Mouse (Mus musculus) small intestine, adult 2 months (tissue): ENCODE results near the gene Rnf216. TPM values are rescaled to one million over a fixed set of nuclear protein-coding genes. Genes with fewer than 3 reads are reported as not detected.

Experiments used
- H3K27ac ChIP-seq: fragments of 200-500 bp; 2 replicates; pipeline ENCODE4 v1.5.1; 2012; ENCODE audit warnings: low read depth, low read length, control low read depth, inconsistent platforms; ENCODE audit not compliant: insufficient read depth
- H3K27me3 ChIP-seq: fragments of 200-500 bp; 2 replicates; pipeline ENCODE4 v1.6.1; 2012; ENCODE audit warnings: mild to moderate bottlenecking, moderate library complexity, low read length, inconsistent platforms; ENCODE audit not compliant: control insufficient read depth, insufficient read depth
- H3K36me3 ChIP-seq: fragments of 200-500 bp; 2 replicates; pipeline ENCODE4 v1.6.1; 2012; ENCODE audit warnings: mild to moderate bottlenecking, low read length, control low read depth, inconsistent platforms; ENCODE audit not compliant: control insufficient read depth, insufficient read depth
- H3K4me1 ChIP-seq: fragments of 200-500 bp; 2 replicates; pipeline ENCODE4 v1.6.1; 2012; ENCODE audit warnings: low read length, inconsistent platforms, mixed read lengths; ENCODE audit not compliant: control insufficient read depth, insufficient read depth, insufficient read length
- H3K4me3 ChIP-seq: fragments of 200-500 bp; 2 replicates; pipeline ENCODE4 v1.5.1; 2012; ENCODE audit warnings: low read depth, mild to moderate bottlenecking, control low read depth, inconsistent platforms, low read length, moderate library complexity
- CTCF ChIP-seq: fragments of 200-500 bp; IDR thresholded peaks from 2 replicates; pipeline ENCODE4 v1.5.1; 2012; ENCODE audit warnings: low read depth, mild to moderate bottlenecking, control low read depth, inconsistent platforms, low read length, moderate library complexity, mixed read lengths; ENCODE audit not compliant: insufficient replicate concordance, insufficient read length; ENCODE audit errors: extremely low read depth
- POLR2A ChIP-seq: fragments of 200-500 bp; IDR thresholded peaks from 2 replicates; pipeline ENCODE4 v1.6.1; 2012; ENCODE audit warnings: low read depth, mild to moderate bottlenecking, control low read depth, inconsistent platforms, low read length, moderate library complexity
- WGBS: fragments of 180-500 bp; shearing (Covaris S2); methylation state at CpG from one replicate; pipeline ENCODE4 v1.1.7; 2018; 5-methylcytosine and 5-hydroxymethylcytosine counted together
- polyA plus RNA-seq: library from polyadenylated mRNA; depleted of rRNA; stranded (reverse); fragments of >200 nt; gene quantifications from 2 replicates; pipeline ENCODE4 v1.2.3, GENCODE M21; 2012

The Rnf216 gene
- polyA plus RNA-seq, 1 experiment, result 24.3 TPM

- H3K4me3 ChIP-seq, result no peak overlapping the region
- no peaks in the 10 kb centered on the region; the same call in 1 of the 2 replicates for H3K36me3 ChIP-seq
- 96% methylated on average over 1 of the region's 1 CpGs for WGBS
- H3K27me3 ChIP-seq, result no peaks in the 10 kb centered on the region
- no peak overlapping the region for H3K27ac ChIP-seq
- TF ChIP-seq CTCF (no peak), POLR2A (no peak)
- no peaks in the 10 kb centered on the region for H3K4me1 ChIP-seq
Measured at GRCm38 (mm10) chr5:143036052-143036451, 76.7 kb downstream of the Rnf216 start.

- H3K4me1 ChIP-seq, result no peaks in the 10 kb centered on the region
- 89% methylated on average over 4 of the region's 4 CpGs for WGBS
- H3K4me3 ChIP-seq, result no peak overlapping the region
- no peaks in the 10 kb centered on the region; the same call in 1 of the 2 replicates for H3K36me3 ChIP-seq
- no peak for TF ChIP-seq CTCF
- TF ChIP-seq POLR2A, result no peak
- H3K27me3 ChIP-seq, result no peaks in the 10 kb centered on the region
- no peak overlapping the region for H3K27ac ChIP-seq
Measured at GRCm38 (mm10) chr5:143035271-143035670, 77.5 kb downstream of the Rnf216 start.

- H3K27me3 ChIP-seq, result no peaks in the 10 kb centered on the region
- H3K27ac ChIP-seq, result no peak overlapping the region
- H3K4me3 ChIP-seq, result no peak overlapping the region
- H3K36me3 ChIP-seq, result peaks cover 5% of the 10 kb centered on the region; the same call in 1 of the 2 replicates
- TF ChIP-seq POLR2A (no peak), CTCF (no peak)
- no peaks in the 10 kb centered on the region for H3K4me1 ChIP-seq
- WGBS, result 99% methylated on average over 3 of the region's 3 CpGs
Measured at GRCm38 (mm10) chr5:143034108-143034507, 78.7 kb downstream of the Rnf216 start.

- Histone ChIP-seq H3K27ac (no peak overlapping the region), H3K4me1 (no peaks in the 10 kb centered on the region), H3K36me3 (peaks cover 8% of the 10 kb centered on the region), H3K27me3 (no peaks in the 10 kb centered on the region), H3K4me3 (no peak overlapping the region)
- WGBS, result 82% methylated on average over 3 of the region's 3 CpGs
- TF ChIP-seq CTCF (no peak), POLR2A (no peak)
Measured at GRCm38 (mm10) chr5:143033277-143033676, 79.5 kb downstream of the Rnf216 start.

- no peaks in the 10 kb centered on the region for H3K4me1 ChIP-seq
- H3K4me3 ChIP-seq, result no peak overlapping the region
- TF ChIP-seq POLR2A (no peak), CTCF (no peak)
- peaks cover 13% of the 10 kb centered on the region for H3K36me3 ChIP-seq
- WGBS, result 72% methylated on average over 2 of the region's 2 CpGs
- no peaks in the 10 kb centered on the region for H3K27me3 ChIP-seq
- H3K27ac ChIP-seq, result no peak overlapping the region
Measured at GRCm38 (mm10) chr5:143032639-143033146, 80.1 kb downstream of the Rnf216 start.

GRCm38 (mm10) chr5:143031681-143032080, 81.1 kb downstream of the Rnf216 start:
- Histone ChIP-seq H3K4me1 (no peaks in the 10 kb centered on the region), H3K27me3 (no peaks in the 10 kb centered on the region), H3K36me3 (peaks cover 21% of the 10 kb centered on the region), H3K27ac (no peak overlapping the region), H3K4me3 (no peak overlapping the region)
- no peak for TF ChIP-seq POLR2A
- TF ChIP-seq CTCF, result no peak
- WGBS, result 81% methylated on average over 7 of the region's 7 CpGs

GRCm38 (mm10) chr5:143031193-143031592, 81.6 kb downstream of the Rnf216 start:
- no peak overlapping the region for H3K27ac ChIP-seq
- no peaks in the 10 kb centered on the region for H3K27me3 ChIP-seq
- H3K36me3 ChIP-seq, result peaks cover 26% of the 10 kb centered on the region
- no peaks in the 10 kb centered on the region for H3K4me1 ChIP-seq
- no peak overlapping the region for H3K4me3 ChIP-seq
- 82% methylated on average over 4 of the region's 4 CpGs for WGBS
- no peak for TF ChIP-seq POLR2A
- no peak for TF ChIP-seq CTCF
